In the genomic region with DNA sequence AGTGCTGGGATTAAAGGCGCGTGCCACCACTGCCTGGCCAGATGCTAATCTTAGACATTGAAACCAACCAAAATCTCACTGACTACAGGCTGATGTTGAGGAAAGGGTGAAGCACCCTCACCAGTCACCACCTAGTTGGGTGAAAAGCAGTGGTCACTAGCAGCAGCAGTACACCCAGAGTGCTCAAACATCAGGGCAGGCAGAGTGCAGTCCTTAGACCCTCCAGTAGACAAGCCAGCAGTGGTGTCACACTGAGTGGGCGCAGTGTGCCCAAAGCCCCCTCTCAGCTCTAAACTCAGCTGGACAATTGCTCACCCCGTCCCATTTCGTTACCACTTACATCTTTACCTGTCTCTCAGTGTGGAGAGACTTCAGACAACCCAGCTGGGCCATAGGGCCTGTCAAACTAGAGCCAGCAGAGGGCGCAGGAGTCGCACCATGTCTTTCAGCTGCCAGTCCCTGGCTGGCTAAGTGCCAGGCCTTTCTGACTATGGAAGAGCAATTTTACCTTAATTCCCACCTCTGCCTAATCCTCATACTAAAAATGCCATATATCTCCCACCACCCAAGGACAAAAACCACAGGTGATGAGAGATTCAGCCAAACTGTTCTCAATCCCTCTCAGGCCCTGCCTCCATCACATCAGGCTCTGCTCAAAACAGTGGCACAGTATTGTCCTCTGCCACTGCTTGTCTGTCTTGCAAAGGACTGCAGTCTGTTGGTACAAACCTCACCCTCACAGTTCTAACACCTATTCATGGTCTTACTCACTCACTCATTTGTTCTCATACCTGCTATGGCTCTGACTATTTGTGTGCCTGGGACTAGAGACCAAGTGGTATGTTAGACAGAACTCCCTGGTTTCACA, we compare ENCODE assay signal across 8 mouse cellular contexts. TPM values are rescaled to one million over a fixed set of nuclear protein-coding genes. Genes with fewer than 3 reads are reported as not detected.
A peak's percentile ranks its signal among the peaks of the same experiment; 100 is the strongest.
DNase-seq lines count a peak whose midpoint lies in the region; ATAC-seq and TF ChIP-seq lines count a peak whose summit lies in the region.

No protein-coding gene starts in this region.

- WGBS in embryonic facial prominence, embryonic 10.5 days: 81% methylated on average over 7 of the region's 7 CpGs
- 76% methylated on average over 7 of the region's 7 CpGs for WGBS in liver, postnatal 0 days (ENCODE audit: insufficient replicate concordance)

- H3K9me3 ChIP-seq in embryonic facial prominence, embryonic 10.5 days: no peaks in the 10 kb centered on the region
- H3K9me3 ChIP-seq in liver, postnatal 0 days (ENCODE audit: low read length): no peaks in the 10 kb centered on the region

- no peak overlapping the region for H3K9ac ChIP-seq in liver, postnatal 0 days (replicated peaks)

- TF ChIP-seq EP300 in liver, postnatal 0 days (IDR thresholded peaks at IDR 0.05; ENCODE audit: low read depth): no peak

- no peak overlapping the region for H3K27ac ChIP-seq in embryonic facial prominence, embryonic 10.5 days (replicated peaks)
- H3K27ac ChIP-seq in liver, postnatal 0 days (ENCODE audit: low read depth): no peak overlapping the region

- H3K27me3 ChIP-seq in embryonic facial prominence, embryonic 10.5 days (replicated peaks; ENCODE audit: low read depth, poor library complexity, severe bottlenecking): no peaks in the 10 kb centered on the region
- no peaks in the 10 kb centered on the region for H3K27me3 ChIP-seq in liver, postnatal 0 days (ENCODE audit: insufficient read depth, low read length)

- TF ChIP-seq CTCF in liver, postnatal 0 days (IDR thresholded peaks at IDR 0.05; ENCODE audit: low read depth): peak; percentile 87

- peak; percentile 48; the same call in 1 of the 2 replicates for ATAC-seq in liver, postnatal 0 days

- peaks cover 96% of the 10 kb centered on the region for H3K36me3 ChIP-seq in embryonic facial prominence, embryonic 10.5 days (replicated peaks)
- peaks cover 56% of the 10 kb centered on the region for H3K36me3 ChIP-seq in liver, postnatal 0 days (replicated peaks; ENCODE audit: insufficient read depth, low read length)

- no peaks in the 10 kb centered on the region for H3K4me1 ChIP-seq in embryonic facial prominence, embryonic 10.5 days
- no peaks in the 10 kb centered on the region for H3K4me1 ChIP-seq in liver, postnatal 0 days (ENCODE audit: insufficient read depth)

- DNase-seq in CD8-positive naive resting alpha-beta T cell, adult 2 months (ENCODE audit: low read depth in 2 of 2, low spot score in 2 of 2): peak; percentile 9 to 29
- peak; percentile 88 for DNase-seq in adrenal gland, postnatal 25 days
- peak; percentile 52 for DNase-seq in embryonic facial prominence, embryonic 10.5 days (ENCODE audit: low spot score)
- peak; percentile 67 for DNase-seq in heart, adult 8-10 months (ENCODE audit: low spot score)
- peak; percentile 89 to 92 for DNase-seq in kidney, postnatal 4 days
- DNase-seq in liver, postnatal 0 days: peak; percentile 83
- peak; percentile 77 for DNase-seq in retina, postnatal 1 day
- DNase-seq in thymus, postnatal 4 days: peak; percentile 85

- no peak overlapping the region for H3K4me3 ChIP-seq in embryonic facial prominence, embryonic 10.5 days
- no peak overlapping the region for H3K4me3 ChIP-seq in liver, postnatal 0 days (ENCODE audit: low read depth, low read length)

- H3K4me2 ChIP-seq in liver, postnatal 0 days (ENCODE audit: low read depth, low read length): no peak overlapping the region

RNA-seq across cellular contexts. Expression of gene Ripk4, which starts 41.3 kb away (rescaled TPM):
- 0.33 and 0.43 TPM in 2 replicates for total RNA-seq in adrenal gland, postnatal 25 days (2021)
- polyA plus RNA-seq in embryonic facial prominence, embryonic 10.5 days (2016; fragmentation: Nextera tagmentation; extraction: Ambion mirVana): 7.8 and 8.4 TPM in 2 replicates
- under 1 TPM; 0.06 to 0.22 (median 0.19) TPM for total RNA-seq in heart, adult 8-10 months (2022)
- 2.2 and 2.4 TPM in 2 replicates for polyA plus RNA-seq in liver, postnatal 0 days (2015; fragmentation: Nextera tagmentation; extraction: Ambion mirVana)

RNA-seq across cellular contexts. Expression of gene Prdm15, which starts 46.7 kb away (rescaled TPM):
- 11.9 and 14.5 TPM in 2 replicates for total RNA-seq in adrenal gland, postnatal 25 days (2021)
- 16.6 and 17.2 TPM in 2 replicates for polyA plus RNA-seq in embryonic facial prominence, embryonic 10.5 days (2016; fragmentation: Nextera tagmentation; extraction: Ambion mirVana)
- total RNA-seq in heart, adult 8-10 months (2022): 1 to 10 TPM; 4.5 to 6.5 (median 5.0) TPM
- polyA plus RNA-seq in liver, postnatal 0 days (2015; fragmentation: Nextera tagmentation; extraction: Ambion mirVana): 1.6 TPM in 2 replicates

Comparison
In these comparisons a context has a peak if more than half of its experiments do, and no peak if none do; other contexts are left out.
1. DNase-seq: peak in every context shown above with its lines; median percentile 90 in kidney, postnatal 4 days; 88 in adrenal gland, postnatal 25 days; 85 in thymus, postnatal 4 days; 83 in liver, postnatal 0 days; 77 in retina, postnatal 1 day; 67 in heart, adult 8-10 months; 52 in embryonic facial prominence, embryonic 10.5 days; 19 in CD8-positive naive resting alpha-beta T cell, adult 2 months.